Mouse (Mus musculus): Measurements from ENCODE around the gene Serpina3i. TPM values are rescaled to one million over a fixed set of nuclear protein-coding genes. Genes with fewer than 3 reads are reported as not detected.

Serpina3i gene
- polyA plus RNA-seq, 1 experiment from 2014 or later = 4.2 TPM

Other genes with a start within 250 kb of the Serpina3i start
- 0.22 and 0.37 TPM in 2 replicates for gene Serpina9, start 249.4 kb upstream of the Serpina3i start, polyA plus RNA-seq (2015; fragmentation: Nextera tagmentation; extraction: Ambion mirVana)
- not detected in 2 replicates for gene Serpina12, start 218.7 kb upstream of the Serpina3i start, polyA plus RNA-seq (2015; fragmentation: Nextera tagmentation; extraction: Ambion mirVana)
- gene Serpina5, start 162.0 kb upstream of the Serpina3i start, polyA plus RNA-seq (2015; fragmentation: Nextera tagmentation; extraction: Ambion mirVana) = not detected in 2 replicates
- not detected in 2 replicates for gene Serpina3a, start 150.4 kb upstream of the Serpina3i start, polyA plus RNA-seq (2015; fragmentation: Nextera tagmentation; extraction: Ambion mirVana)
- not detected in 2 replicates for gene Serpina3b, start 135.1 kb upstream of the Serpina3i start, polyA plus RNA-seq (2015; fragmentation: Nextera tagmentation; extraction: Ambion mirVana)
- 0.11 TPM in 1 of 2 replicates, not detected in the other for gene Serpina3c, start 109.3 kb upstream of the Serpina3i start, polyA plus RNA-seq (2015; fragmentation: Nextera tagmentation; extraction: Ambion mirVana)
- gene Serpina3f, start 48.6 kb upstream of the Serpina3i start, polyA plus RNA-seq (2015; fragmentation: Nextera tagmentation; extraction: Ambion mirVana) = 0.16 and 0.51 TPM in 2 replicates
- 7.1 and 15.4 TPM in 2 replicates for gene Serpina3g, start 26.9 kb upstream of the Serpina3i start, polyA plus RNA-seq (2015; fragmentation: Nextera tagmentation; extraction: Ambion mirVana)
- gene Serpina3j, start 51.4 kb downstream of the Serpina3i start, polyA plus RNA-seq (2015; fragmentation: Nextera tagmentation; extraction: Ambion mirVana) = 0.06 and 0.25 TPM in 2 replicates
- not detected in 2 replicates for gene Serpina3k, start 75.4 kb downstream of the Serpina3i start, polyA plus RNA-seq (2015; fragmentation: Nextera tagmentation; extraction: Ambion mirVana)
- gene Serpina3m, start 75.4 kb downstream of the Serpina3i start, polyA plus RNA-seq (2015; fragmentation: Nextera tagmentation; extraction: Ambion mirVana) = not detected in 2 replicates
- 0.46 and 0.55 TPM in 2 replicates for gene Serpina3n, start 143.6 kb downstream of the Serpina3i start, polyA plus RNA-seq (2015; fragmentation: Nextera tagmentation; extraction: Ambion mirVana)
- 0.39 and 0.43 TPM in 2 replicates for gene Gsc, start 210.2 kb downstream of the Serpina3i start, polyA plus RNA-seq (2015; fragmentation: Nextera tagmentation; extraction: Ambion mirVana)

All from heart, embryonic 16.5 days (tissue).